Mouse (Mus musculus) megakaryocyte progenitor cell, adult 5-6 weeks (primary cell): ENCODE results near the gene Htra3. TPM values are rescaled to one million over a fixed set of nuclear protein-coding genes. Genes with fewer than 3 reads are reported as not detected.

Experiments used
- ATAC-seq: replicated peaks from 2 replicates; pipeline ENCODE4 v1.8.0; 2016; ENCODE audit warnings: mild to moderate bottlenecking, moderate TSS enrichment, inconsistent platforms; ENCODE audit not compliant: poor library complexity
- total RNA-seq, 2 experiments: library from RNA; stranded (forward) in 1 of 2; stranded (reverse) in 1 of 2; fragments of 157-497, 149-512 nt in 1 of 2; fragments of 200-1000 nt in 1 of 2; gene quantifications; 2 replicates each; pipeline versions ENCODE4 v1.2.3 to v1.2.4; 2015 to 2017

Gene Htra3
- total RNA-seq, 2 experiments from 2014 or later, result not detected

- ATAC-seq, result peak; percentile 81
These were observed 21.5 kb upstream of the Htra3 start for GRCm38 (mm10) chr5:35701042-35701441.

- ATAC-seq, result peak; percentile 42; the same call in 1 of the 2 replicates
These were observed 16.2 kb upstream of the Htra3 start for GRCm38 (mm10) chr5:35695815-35696214.

GRCm38 (mm10) chr5:35693638-35694037 is 14.1 kb upstream of the Htra3 start:
- ATAC-seq, result peak; percentile 71

- no peak for ATAC-seq
These were observed 11.7 kb upstream of the Htra3 start for GRCm38 (mm10) chr5:35691246-35691645.

- no peak for ATAC-seq
These were observed 11.0 kb upstream of the Htra3 start for GRCm38 (mm10) chr5:35690485-35691165.

- ATAC-seq, result no peak
These were observed 9.8 kb upstream of the Htra3 start for GRCm38 (mm10) chr5:35689374-35689773.

GRCm38 (mm10) chr5:35688851-35689250 is 9.3 kb upstream of the Htra3 start:
- 0 out of 2 replicates have a peak, but pooled peaks have one; percentile 23 for ATAC-seq

GRCm38 (mm10) chr5:35687098-35687497 is 7.5 kb upstream of the Htra3 start:
- ATAC-seq, result peak; percentile 34; the same call in 1 of the 2 replicates

GRCm38 (mm10) chr5:35686336-35686735 is 6.8 kb upstream of the Htra3 start:
- ATAC-seq, result no peak

- peak; percentile 53 for ATAC-seq
These were observed 5.5 kb upstream of the Htra3 start for GRCm38 (mm10) chr5:35685079-35685478.

- no peak; the same call in 1 of the 2 replicates for ATAC-seq
These were observed 1.4 kb upstream of the Htra3 start for GRCm38 (mm10) chr5:35680958-35681357.

- ATAC-seq, result no peak
These were observed 2.6 kb downstream of the Htra3 start for GRCm38 (mm10) chr5:35676964-35677363.

- no peak for ATAC-seq
These were observed 5.5 kb downstream of the Htra3 start for GRCm38 (mm10) chr5:35674081-35674555.

- ATAC-seq, result peak; percentile 79
These were observed 6.5 kb downstream of the Htra3 start for GRCm38 (mm10) chr5:35673086-35673485.

- no peak for ATAC-seq
These were observed 7.0 kb downstream of the Htra3 start for GRCm38 (mm10) chr5:35672581-35672980.

- ATAC-seq, result no peak
These were observed 8.1 kb downstream of the Htra3 start for GRCm38 (mm10) chr5:35671474-35671891.

- ATAC-seq, result peak; percentile 79
These were observed 9.2 kb downstream of the Htra3 start for GRCm38 (mm10) chr5:35670412-35670801.

GRCm38 (mm10) chr5:35669747-35670411 is 9.7 kb downstream of the Htra3 start:
- no peak for ATAC-seq

GRCm38 (mm10) chr5:35666152-35666551 is 13.4 kb downstream of the Htra3 start:
- no peak for ATAC-seq

GRCm38 (mm10) chr5:35662021-35662545 is 17.5 kb downstream of the Htra3 start:
- no peak for ATAC-seq

- no peak for ATAC-seq
These were observed 18.4 kb downstream of the Htra3 start for GRCm38 (mm10) chr5:35661210-35661609.

GRCm38 (mm10) chr5:35659503-35659902 is 20.1 kb downstream of the Htra3 start:
- no peak for ATAC-seq
